Mouse (Mus musculus) heart, adult 2 months (tissue): ENCODE measurements at regions not wholly inside any gene's neighbourhood (a gene's known extent, or its start where the extent isn't known, plus 50 kb on each side); places are given as distances from the start of the nearest gene placed in this dataset.

ENCODE experiments used
- DNase-seq, 2 experiments: peaks; one replicate each; pipeline ENCODE4 v3.0.0; 2021
- H3K27ac ChIP-seq: fragments of 200-600 bp; 2 replicates; pipeline ENCODE4 v1.8.1; 2022
- H3K27me3 ChIP-seq: fragments of 200-500 bp; 2 replicates; pipeline ENCODE4 v1.6.1; 2012; ENCODE audit warnings: mild to moderate bottlenecking, low read length, inconsistent platforms, mixed read lengths; ENCODE audit not compliant: control insufficient read depth, insufficient read depth
- H3K36me3 ChIP-seq: fragments of 200-500 bp; 2 replicates; pipeline ENCODE4 v1.6.1; 2012; ENCODE audit warnings: low read length, inconsistent platforms; ENCODE audit not compliant: control insufficient read depth, insufficient read depth
- H3K4me1 ChIP-seq: fragments of 200-500 bp; 2 replicates; pipeline ENCODE4 v1.6.1; 2011; ENCODE audit warnings: low read length; ENCODE audit not compliant: control insufficient read depth, insufficient read depth
- H3K4me3 ChIP-seq: fragments of 200-600 bp; 2 replicates; pipeline ENCODE4 v1.8.1; 2022
- H3K79me2 ChIP-seq: fragments of 200-500 bp; replicated peaks from 2 replicates; pipeline ENCODE4 v1.6.1; 2012; ENCODE audit warnings: mild to moderate bottlenecking, inconsistent platforms, low read length, moderate library complexity, mixed read lengths; ENCODE audit not compliant: control insufficient read depth, insufficient read depth
- H3K9ac ChIP-seq: fragments of 200-500 bp; 2 replicates; pipeline ENCODE4 v1.6.1; 2012; ENCODE audit warnings: low read depth, mild to moderate bottlenecking, control low read depth, inconsistent platforms, low read length, mixed read lengths
- CTCF ChIP-seq: fragments of 200-600 bp; IDR thresholded peaks from 2 replicates; pipeline ENCODE4 v1.8.1; 2022; ENCODE audit warnings: antibody characterized with exemption, mild to moderate bottlenecking, moderate library complexity
- EP300 ChIP-seq: fragments of 200-500 bp; IDR thresholded peaks from 2 replicates; pipeline ENCODE4 v1.6.1; 2011; ENCODE audit warnings: low read depth, low read length, control low read depth; ENCODE audit not compliant: insufficient read depth
- POLR2A ChIP-seq: fragments of 200-500 bp; IDR thresholded peaks from 2 replicates; pipeline ENCODE4 v1.6.1; 2011; ENCODE audit warnings: mild to moderate bottlenecking, low read depth, low read length, control low read depth; ENCODE audit not compliant: insufficient read depth
- WGBS: fragments of 180-500 bp; shearing (Covaris S2); methylation state at CpG from one replicate; pipeline ENCODE4 v1.1.7; 2018; 5-methylcytosine and 5-hydroxymethylcytosine counted together
- intact Hi-C: fragments of 180-260 bp; cut with DNase I; formaldehyde crosslinking; loops from one replicate; pipeline ENCODE4 v1.15.1; 2025

DNA sequence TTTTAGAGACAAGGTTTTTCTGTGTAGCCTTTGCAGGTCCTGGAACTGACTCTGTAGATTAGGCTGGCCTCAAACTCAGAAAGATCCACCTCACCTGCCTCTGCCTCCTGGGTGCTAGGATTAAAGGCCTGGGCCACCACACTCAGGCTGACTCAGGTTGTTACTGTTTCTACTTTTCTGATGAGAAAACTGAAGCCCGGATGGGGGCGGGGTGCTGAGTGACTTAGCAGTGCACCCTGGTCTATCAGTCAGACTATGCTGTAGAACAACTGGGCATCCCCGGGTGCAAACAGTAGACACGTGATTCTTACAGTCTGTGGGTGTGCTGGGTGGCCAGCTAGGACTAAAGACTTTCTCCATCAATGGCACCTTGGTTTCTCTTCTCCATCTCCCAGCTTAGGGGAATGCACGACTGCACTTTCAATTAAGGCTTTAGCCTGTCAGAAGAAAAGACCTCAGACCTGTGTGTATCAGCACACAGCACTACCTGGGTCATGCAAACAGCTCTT, 55.1 kb upstream of the Lrp8 start:
- no peaks in the 10 kb centered on the region; the same call in 1 of the 2 replicates for H3K4me1 ChIP-seq
- TF ChIP-seq POLR2A (no peak), EP300 (no peak), CTCF (no peak)
- 88% methylated on average over 5 of the region's 5 CpGs for WGBS
- no peak overlapping the region for H3K4me3 ChIP-seq
- no peak for DNase-seq
- H3K79me2 ChIP-seq, result no peaks in the 10 kb centered on the region
- no peaks in the 10 kb centered on the region for H3K27me3 ChIP-seq
- H3K27ac ChIP-seq, result no peak overlapping the region
- intact Hi-C loops, result no loop called here
- no peak overlapping the region for H3K9ac ChIP-seq
- H3K36me3 ChIP-seq, result no peaks in the 10 kb centered on the region

DNA sequence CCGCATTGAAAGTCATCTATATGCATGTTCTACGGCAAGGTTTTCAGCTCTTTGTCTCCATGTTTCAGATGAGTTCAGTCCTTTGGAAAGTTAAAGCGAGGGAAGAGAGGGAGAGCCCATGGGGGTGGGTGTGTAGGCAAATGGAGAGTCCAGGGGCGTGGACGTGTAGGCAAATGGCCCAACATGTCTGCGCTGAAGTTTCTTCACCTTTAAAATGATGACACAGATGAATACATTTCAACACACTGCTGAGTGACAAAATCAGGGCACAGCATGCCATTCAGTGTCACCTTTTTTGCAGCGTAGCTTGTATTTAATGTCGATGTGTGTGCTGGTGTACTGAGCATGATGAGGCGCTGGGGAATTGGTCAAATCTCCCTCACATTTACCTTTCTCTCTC, 54.6 kb upstream of the Lrp8 start:
- no peak overlapping the region for H3K9ac ChIP-seq
- H3K27me3 ChIP-seq, result no peaks in the 10 kb centered on the region
- H3K4me1 ChIP-seq, result no peaks in the 10 kb centered on the region; the same call in 1 of the 2 replicates
- no peak for TF ChIP-seq CTCF
- TF ChIP-seq EP300, result no peak
- TF ChIP-seq POLR2A, result no peak
- no peaks in the 10 kb centered on the region for H3K79me2 ChIP-seq
- no peak for DNase-seq
- H3K27ac ChIP-seq, result no peak overlapping the region
- intact Hi-C loops, result no loop called here
- H3K4me3 ChIP-seq, result no peak overlapping the region
- H3K36me3 ChIP-seq, result no peaks in the 10 kb centered on the region
- 72% methylated on average over 9 of the region's 9 CpGs for WGBS

- Histone ChIP-seq H3K79me2 (no peaks in the 10 kb centered on the region), H3K27me3 (no peaks in the 10 kb centered on the region), H3K9ac (no peak overlapping the region), H3K27ac (no peak overlapping the region), H3K4me1 (no peaks in the 10 kb centered on the region; the same call in 1 of the 2 replicates), H3K36me3 (no peaks in the 10 kb centered on the region), H3K4me3 (no peak overlapping the region)
- intact Hi-C loops, result no loop called here
- no peak for TF ChIP-seq EP300
- TF ChIP-seq CTCF, result no peak
- no peak for TF ChIP-seq POLR2A
- DNase-seq, result no peak
- 15% methylated on average over 13 of the region's 13 CpGs for WGBS
Measured at GRCm38 (mm10) chr4:107747907-107748628, 54.0 kb upstream of the Lrp8 start.

GRCm38 (mm10) chr4:107749045-107749444, 53.0 kb upstream of the Lrp8 start:
- TF ChIP-seq POLR2A, result no peak
- Histone ChIP-seq H3K4me1 (no peaks in the 10 kb centered on the region; the same call in 1 of the 2 replicates), H3K4me3 (no peak overlapping the region), H3K27ac (no peak overlapping the region), H3K79me2 (no peaks in the 10 kb centered on the region), H3K9ac (no peak overlapping the region), H3K27me3 (no peaks in the 10 kb centered on the region), H3K36me3 (no peaks in the 10 kb centered on the region)
- WGBS, result 77% methylated on average over 8 of the region's 8 CpGs
- no peak for DNase-seq
- intact Hi-C loops, result no loop called here

DNA sequence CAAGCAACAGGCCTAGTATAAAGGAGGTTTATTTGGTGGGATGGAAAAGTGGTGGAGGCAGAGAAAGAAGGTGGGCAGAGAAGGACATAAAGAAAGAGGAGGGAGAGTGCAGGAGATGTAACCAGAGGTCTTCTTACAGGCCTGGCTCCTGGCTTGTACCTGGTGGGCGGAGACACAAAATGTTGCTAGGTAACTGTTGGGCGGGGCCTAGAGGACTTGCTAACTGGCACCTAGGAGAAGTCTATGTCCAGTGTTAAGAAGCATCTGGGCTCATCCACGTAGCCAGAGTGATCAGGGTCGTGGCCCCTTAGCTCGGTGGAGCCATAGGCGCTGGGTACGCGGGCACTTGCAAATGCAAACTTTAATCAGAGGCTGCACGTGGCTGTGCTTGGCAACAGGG, 52.0 kb upstream of the Lrp8 start:
- intact Hi-C loops, result no loop called here
- Histone ChIP-seq H3K27me3 (no peaks in the 10 kb centered on the region), H3K79me2 (no peaks in the 10 kb centered on the region), H3K27ac (no peak overlapping the region), H3K4me3 (no peak overlapping the region), H3K4me1 (no peaks in the 10 kb centered on the region; the same call in 1 of the 2 replicates), H3K9ac (no peak overlapping the region), H3K36me3 (no peaks in the 10 kb centered on the region)
- TF ChIP-seq POLR2A, result no peak
- TF ChIP-seq EP300, result no peak
- no peak for TF ChIP-seq CTCF
- DNase-seq, result no peak
- 82% methylated on average over 9 of the region's 9 CpGs for WGBS
